Mouse (Mus musculus) lung, embryonic 14.5 days (tissue): ENCODE results near the gene Atxn2. TPM values are rescaled to one million over a fixed set of nuclear protein-coding genes. Genes with fewer than 3 reads are reported as not detected.
"Not testable (repeated sequence)": the region's sequence is repeated elsewhere in the genome, so short reads cannot be mapped to it uniquely, and the experiment has no call there.

Source experiments
- ATAC-seq: fragments of 200-750 bp; cut with Nextera tagmentation; 2 replicates; pipeline ENCODE4 v1.8.0; 2017; ENCODE audit warnings: mild to moderate bottlenecking, moderate TSS enrichment, moderate library complexity; ENCODE audit not compliant: insufficient read depth
- DNase-seq: peaks from one replicate; pipeline ENCODE4 v3.0.0-alpha.2; 2015
- H3K27ac ChIP-seq: fragments of 300-500 bp; sonication (generic); 2 replicates; pipeline ENCODE4 v1.5.1; 2014; ENCODE audit warnings: low read depth, mild to moderate bottlenecking, moderate library complexity
- H3K27me3 ChIP-seq: fragments of 300-500 bp; sonication (generic); 2 replicates; pipeline ENCODE4 v1.6.1; 2014; ENCODE audit warnings: low read length, control low read depth; ENCODE audit not compliant: insufficient read depth
- H3K36me3 ChIP-seq: fragments of 300-500 bp; sonication (generic); 2 replicates; pipeline ENCODE4 v1.6.1; 2014; ENCODE audit warnings: control low read depth; ENCODE audit not compliant: insufficient read depth
- H3K4me1 ChIP-seq: fragments of 300-500 bp; sonication (generic); 2 replicates; pipeline ENCODE4 v1.6.1; 2014; ENCODE audit warnings: antibody characterized with exemption, control low read depth; ENCODE audit not compliant: insufficient read depth
- H3K4me2 ChIP-seq: fragments of 300-500 bp; sonication (generic); 2 replicates; pipeline ENCODE4 v1.6.1; 2014; ENCODE audit warnings: mild to moderate bottlenecking
- H3K4me3 ChIP-seq: fragments of 300-500 bp; sonication (generic); 2 replicates; pipeline ENCODE4 v1.5.1; 2014; ENCODE audit warnings: low read depth, low read length
- H3K9ac ChIP-seq: fragments of 300-500 bp; sonication (generic); 2 replicates; pipeline ENCODE4 v1.6.1; 2014
- H3K9me3 ChIP-seq: fragments of 300-500 bp; sonication (generic); 2 replicates; pipeline ENCODE4 v1.6.1; 2016; ENCODE audit warnings: low read depth, low read length, control low read depth
- CTCF ChIP-seq: IDR thresholded peaks from 2 replicates; pipeline ENCODE4 v1.5.1; 2016; ENCODE audit warnings: antibody characterized with exemption, low read depth
- WGBS: fragments of 180-500 bp; shearing (Covaris S2); extraction: QIAGEN DNeasy Blood & Tissue Kit; methylation state at CpG from one replicate; pipeline ENCODE4 v1.1.7; 2014; 5-methylcytosine and 5-hydroxymethylcytosine counted together
- polyA plus RNA-seq: library from polyadenylated mRNA; unstranded; fragments of >200 nt; fragmentation: Nextera tagmentation; extraction: Ambion mirVana; gene quantifications from 2 replicates; pipeline ENCODE4 v1.2.1, GENCODE M21; 2014

Gene Atxn2
- polyA plus RNA-seq, 1 experiment from 2014 or later, result 83.9 TPM

- H3K9ac ChIP-seq, result no peak overlapping the region
- 72% methylated on average over 11 of the region's 11 CpGs for WGBS
- ATAC-seq, result no peak
- peaks cover 3% of the 10 kb centered on the region; the same call in 1 of the 2 replicates for H3K36me3 ChIP-seq
- no peak overlapping the region for H3K4me2 ChIP-seq
- H3K27ac ChIP-seq, result no peak overlapping the region
- no peak overlapping the region for H3K4me3 ChIP-seq
- no peak for DNase-seq
- TF ChIP-seq CTCF, result no peak
- no peaks in the 10 kb centered on the region for H3K9me3 ChIP-seq
- H3K27me3 ChIP-seq, result peaks cover 14% of the 10 kb centered on the region; the same call in 1 of the 2 replicates
- H3K4me1 ChIP-seq, result peaks cover 12% of the 10 kb centered on the region
These were observed 135.2 kb downstream of the Atxn2 start for GRCm38 (mm10) chr5:121846322-121846721.

GRCm38 (mm10) chr5:121847269-121847668 lies 136.1 kb downstream of the Atxn2 start:
- H3K4me2 ChIP-seq, ATAC-seq, H3K9ac ChIP-seq, DNase-seq, H3K27ac ChIP-seq, H3K9me3 ChIP-seq, H3K4me3 ChIP-seq: not testable (repeated sequence)
- Histone ChIP-seq H3K36me3 (peaks cover 13% of the 10 kb centered on the region; the same call in 1 of the 2 replicates), H3K4me1 (peaks cover 11% of the 10 kb centered on the region), H3K27me3 (peaks cover 14% of the 10 kb centered on the region; the same call in 1 of the 2 replicates)
- 75% methylated on average over 3 of the region's 3 CpGs for WGBS

- Histone ChIP-seq H3K27ac (peak overlapping the region; percentile 85), H3K27me3 (peaks cover 11% of the 10 kb centered on the region; the same call in 1 of the 2 replicates), H3K4me3 (peak overlapping the region; percentile 82), H3K4me1 (peaks cover 8% of the 10 kb centered on the region), H3K9me3 (no peaks in the 10 kb centered on the region), H3K36me3 (peaks cover 21% of the 10 kb centered on the region), H3K9ac (peak overlapping the region; percentile 55), H3K4me2 (peak overlapping the region; percentile 81)
- peak; percentile 36 for ATAC-seq
- TF ChIP-seq CTCF, result peak; percentile 37; the same call in 1 of the 2 replicates
- WGBS, result under 1% methylated on average over 17 of the region's 17 CpGs
- peak; percentile 74 for DNase-seq
These were observed 136.9 kb downstream of the Atxn2 start for GRCm38 (mm10) chr5:121848035-121848519.

- peak within 1 kb of the TSS; percentile 82 for H3K4me3 ChIP-seq
- H3K36me3 ChIP-seq, result peaks cover 28% of the 10 kb centered on the region
- H3K27ac ChIP-seq, result peak within 1 kb of the TSS; percentile 85
- H3K4me2 ChIP-seq, result peak within 1 kb of the TSS; percentile 81
- no peak for TF ChIP-seq CTCF
- peak; percentile 94 for ATAC-seq
- H3K9ac ChIP-seq, result peak within 1 kb of the TSS; percentile 80
- peaks cover 11% of the 10 kb centered on the region; the same call in 1 of the 2 replicates for H3K27me3 ChIP-seq
- H3K4me1 ChIP-seq, result peaks cover 8% of the 10 kb centered on the region
- H3K9me3 ChIP-seq, result no peaks in the 10 kb centered on the region
- WGBS, result under 1% methylated on average over 36 of the region's 42 CpGs
- peak; percentile 95 for DNase-seq
These were observed 137.6 kb downstream of the Atxn2 start, which contains the start of gene Pheta1 for GRCm38 (mm10) chr5:121848743-121849142. TSS of gene Pheta1 (plus strand) at chr5:121848984.

- H3K4me3 ChIP-seq, result peak overlapping the region; percentile 82
- no peak for ATAC-seq
- H3K4me1 ChIP-seq, result peaks cover 8% of the 10 kb centered on the region
- 27% methylated on average over 20 of the region's 20 CpGs for WGBS
- peaks cover 5% of the 10 kb centered on the region; the same call in 1 of the 2 replicates for H3K27me3 ChIP-seq
- no peaks in the 10 kb centered on the region for H3K9me3 ChIP-seq
- H3K4me2 ChIP-seq, result peak overlapping the region; percentile 81
- H3K27ac ChIP-seq, result no peak overlapping the region
- H3K9ac ChIP-seq, result peak overlapping the region; percentile 80
- H3K36me3 ChIP-seq, result peaks cover 37% of the 10 kb centered on the region
- TF ChIP-seq CTCF, result no peak
- DNase-seq, result no peak
These were observed 138.6 kb downstream of the Atxn2 start for GRCm38 (mm10) chr5:121849478-121850349.

- H3K4me2 ChIP-seq, result no peak overlapping the region
- no peaks in the 10 kb centered on the region for H3K27me3 ChIP-seq
- no peak overlapping the region for H3K4me3 ChIP-seq
- TF ChIP-seq CTCF, result no peak
- H3K36me3 ChIP-seq, result peaks cover 42% of the 10 kb centered on the region
- H3K27ac ChIP-seq, result no peak overlapping the region
- H3K9me3 ChIP-seq, result no peaks in the 10 kb centered on the region
- H3K9ac ChIP-seq, result no peak overlapping the region
- DNase-seq (no peak), ATAC-seq (no peak)
- peaks cover 8% of the 10 kb centered on the region for H3K4me1 ChIP-seq
- WGBS, result 78% methylated on average over 9 of the region's 9 CpGs
These were observed 142.4 kb downstream of the Atxn2 start for GRCm38 (mm10) chr5:121853368-121854051.

GRCm38 (mm10) chr5:121854768-121855167 lies 143.6 kb downstream of the Atxn2 start:
- H3K27me3 ChIP-seq, result no peaks in the 10 kb centered on the region
- WGBS, result 75% methylated on average over 10 of the region's 10 CpGs
- no peak overlapping the region for H3K9ac ChIP-seq
- ATAC-seq (no peak), DNase-seq (no peak)
- no peak overlapping the region for H3K4me2 ChIP-seq
- TF ChIP-seq CTCF, result no peak
- peaks cover 42% of the 10 kb centered on the region for H3K36me3 ChIP-seq
- H3K27ac ChIP-seq, result no peak overlapping the region
- H3K9me3 ChIP-seq, result no peaks in the 10 kb centered on the region
- peaks cover 5% of the 10 kb centered on the region for H3K4me1 ChIP-seq
- no peak overlapping the region for H3K4me3 ChIP-seq
